Mouse (Mus musculus): Measurements from ENCODE around the gene Il1r1. TPM values are rescaled to one million over a fixed set of nuclear protein-coding genes. Genes with fewer than 3 reads are reported as not detected.
A peak's percentile ranks its signal among the peaks of the same experiment; 100 is the strongest.

The Il1r1 gene
- polyA plus RNA-seq, 1 experiment from 2014 or later = 9.3 TPM

- H3K27ac ChIP-seq = peak overlapping the region; percentile 35
- H3K9ac ChIP-seq = no peak overlapping the region
- no peak overlapping the region for H3K4me2 ChIP-seq
- H3K9me3 ChIP-seq = no peaks in the 10 kb centered on the region
- 53% methylated on average over 10 of the region's 10 CpGs for whole genome bisulfite sequencing
- H3K4me1 ChIP-seq = peaks cover 4% of the 10 kb centered on the region; the same call in 1 of the 2 replicates
- no peak overlapping the region for H3K4me3 ChIP-seq (replicated peaks)
- no peak for ATAC-seq (ENCODE audit: insufficient read depth, low FRiP score, low read depth)
- H3K27me3 ChIP-seq (replicated peaks) = no peaks in the 10 kb centered on the region
- H3K36me3 ChIP-seq = no peaks in the 10 kb centered on the region
Measured at GRCm38 (mm10) chr1:40275285-40276013, 50.6 kb downstream of the Il1r1 start.

GRCm38 (mm10) chr1:40277944-40278343 is 53.1 kb downstream of the Il1r1 start:
- H3K4me3 ChIP-seq (replicated peaks) = no peak overlapping the region
- H3K27me3 ChIP-seq (replicated peaks) = no peaks in the 10 kb centered on the region
- H3K36me3 ChIP-seq = no peaks in the 10 kb centered on the region
- no peaks in the 10 kb centered on the region for H3K9me3 ChIP-seq
- no peak overlapping the region for H3K4me2 ChIP-seq
- WGBS = 72% methylated on average over 4 of the region's 4 CpGs
- H3K4me1 ChIP-seq = peaks cover 4% of the 10 kb centered on the region; the same call in 1 of the 2 replicates
- H3K9ac ChIP-seq = no peak overlapping the region
- no peak for ATAC-seq (ENCODE audit: insufficient read depth, low FRiP score, low read depth)
- H3K27ac ChIP-seq = no peak overlapping the region

- Histone ChIP-seq H3K9me3 (no peaks in the 10 kb centered on the region), H3K4me1 (peaks cover 4% of the 10 kb centered on the region; the same call in 1 of the 2 replicates), H3K4me2 (no peak overlapping the region), H3K4me3 (replicated peaks) (no peak overlapping the region), H3K27me3 (replicated peaks) (no peaks in the 10 kb centered on the region), H3K36me3 (no peaks in the 10 kb centered on the region), H3K9ac (no peak overlapping the region), H3K27ac (peak overlapping the region; percentile 17)
- WGBS = 86% methylated on average over 2 of the region's 2 CpGs
- ATAC-seq (ENCODE audit: insufficient read depth, low FRiP score, low read depth) = no peak
Measured at GRCm38 (mm10) chr1:40278720-40279119, 53.8 kb downstream of the Il1r1 start.

- 61% methylated on average over 11 of the region's 11 CpGs for WGBS
- Histone ChIP-seq H3K4me2 (no peak overlapping the region), H3K27me3 (replicated peaks) (no peaks in the 10 kb centered on the region), H3K4me3 (replicated peaks) (no peak overlapping the region), H3K9me3 (no peaks in the 10 kb centered on the region), H3K27ac (peak overlapping the region; percentile 54), H3K36me3 (no peaks in the 10 kb centered on the region), H3K4me1 (peaks cover 4% of the 10 kb centered on the region; the same call in 1 of the 2 replicates), H3K9ac (no peak overlapping the region)
- peak; percentile 57; the same call in 1 of the 2 replicates for ATAC-seq (ENCODE audit: insufficient read depth, low FRiP score, low read depth)
Measured at GRCm38 (mm10) chr1:40279182-40279743, 54.4 kb downstream of the Il1r1 start.

- H3K9ac ChIP-seq = no peak overlapping the region
- no peaks in the 10 kb centered on the region for H3K4me1 ChIP-seq
- no peak overlapping the region for H3K4me2 ChIP-seq
- no peaks in the 10 kb centered on the region for H3K27me3 ChIP-seq (replicated peaks)
- no peaks in the 10 kb centered on the region for H3K36me3 ChIP-seq
- H3K4me3 ChIP-seq (replicated peaks) = no peak overlapping the region
- no peak overlapping the region for H3K27ac ChIP-seq
- H3K9me3 ChIP-seq = no peaks in the 10 kb centered on the region
- no peak for ATAC-seq (ENCODE audit: insufficient read depth, low FRiP score, low read depth)
- WGBS = 75% methylated on average over 4 of the region's 4 CpGs
Measured at GRCm38 (mm10) chr1:40281950-40282349, 57.1 kb downstream of the Il1r1 start.

- Histone ChIP-seq H3K4me3 (replicated peaks) (no peak overlapping the region), H3K9me3 (no peaks in the 10 kb centered on the region), H3K4me1 (no peaks in the 10 kb centered on the region), H3K36me3 (no peaks in the 10 kb centered on the region), H3K27ac (no peak overlapping the region), H3K4me2 (no peak overlapping the region), H3K27me3 (replicated peaks) (no peaks in the 10 kb centered on the region), H3K9ac (no peak overlapping the region)
- ATAC-seq (ENCODE audit: insufficient read depth, low FRiP score, low read depth) = no peak
- WGBS = 74% methylated on average over 3 of the region's 3 CpGs
Measured at GRCm38 (mm10) chr1:40282394-40282793, 57.5 kb downstream of the Il1r1 start.

- H3K9me3 ChIP-seq = no peaks in the 10 kb centered on the region
- no peak overlapping the region for H3K9ac ChIP-seq
- WGBS = 52% methylated on average over 5 of the region's 5 CpGs
- H3K4me2 ChIP-seq = no peak overlapping the region
- H3K36me3 ChIP-seq = no peaks in the 10 kb centered on the region
- no peak overlapping the region for H3K4me3 ChIP-seq (replicated peaks)
- no peak overlapping the region for H3K27ac ChIP-seq
- no peaks in the 10 kb centered on the region for H3K27me3 ChIP-seq (replicated peaks)
- H3K4me1 ChIP-seq = no peaks in the 10 kb centered on the region
- ATAC-seq (ENCODE audit: insufficient read depth, low FRiP score, low read depth) = no peak
Measured at GRCm38 (mm10) chr1:40283995-40284394, 59.1 kb downstream of the Il1r1 start.

GRCm38 (mm10) chr1:40290489-40291255 is 65.8 kb downstream of the Il1r1 start:
- Histone ChIP-seq H3K4me2 (no peak overlapping the region), H3K27me3 (replicated peaks) (no peaks in the 10 kb centered on the region), H3K4me1 (no peaks in the 10 kb centered on the region), H3K4me3 (replicated peaks) (no peak overlapping the region), H3K9me3 (no peaks in the 10 kb centered on the region), H3K9ac (no peak overlapping the region), H3K27ac (no peak overlapping the region), H3K36me3 (no peaks in the 10 kb centered on the region)
- 74% methylated on average over 12 of the region's 12 CpGs for WGBS
- ATAC-seq (ENCODE audit: insufficient read depth, low FRiP score, low read depth) = no peak

GRCm38 (mm10) chr1:40292231-40292630 is 67.4 kb downstream of the Il1r1 start:
- WGBS = 89% methylated on average over 2 of the region's 2 CpGs
- no peaks in the 10 kb centered on the region for H3K36me3 ChIP-seq
- no peaks in the 10 kb centered on the region for H3K27me3 ChIP-seq (replicated peaks)
- no peaks in the 10 kb centered on the region for H3K4me1 ChIP-seq
- H3K4me2 ChIP-seq = no peak overlapping the region
- no peak overlapping the region for H3K27ac ChIP-seq
- no peaks in the 10 kb centered on the region for H3K9me3 ChIP-seq
- no peak overlapping the region for H3K4me3 ChIP-seq (replicated peaks)
- no peak overlapping the region for H3K9ac ChIP-seq
- no peak for ATAC-seq (ENCODE audit: insufficient read depth, low FRiP score, low read depth)

- Histone ChIP-seq H3K27ac (no peak overlapping the region), H3K27me3 (replicated peaks) (no peaks in the 10 kb centered on the region), H3K9ac (no peak overlapping the region), H3K36me3 (no peaks in the 10 kb centered on the region), H3K9me3 (no peaks in the 10 kb centered on the region), H3K4me3 (replicated peaks) (no peak overlapping the region), H3K4me1 (no peaks in the 10 kb centered on the region), H3K4me2 (no peak overlapping the region)
- WGBS = 93% methylated on average over 7 of the region's 7 CpGs
- no peak for ATAC-seq (ENCODE audit: insufficient read depth, low FRiP score, low read depth)
Measured at GRCm38 (mm10) chr1:40293891-40294290, 69.0 kb downstream of the Il1r1 start.

GRCm38 (mm10) chr1:40294824-40295223 is 69.9 kb downstream of the Il1r1 start:
- no peaks in the 10 kb centered on the region for H3K27me3 ChIP-seq (replicated peaks)
- no peaks in the 10 kb centered on the region for H3K36me3 ChIP-seq
- ATAC-seq (ENCODE audit: insufficient read depth, low FRiP score, low read depth) = no peak
- H3K27ac ChIP-seq = no peak overlapping the region
- no peak overlapping the region for H3K9ac ChIP-seq
- no peak overlapping the region for H3K4me2 ChIP-seq
- no peaks in the 10 kb centered on the region for H3K9me3 ChIP-seq
- H3K4me1 ChIP-seq = no peaks in the 10 kb centered on the region
- H3K4me3 ChIP-seq (replicated peaks) = no peak overlapping the region
- WGBS = 84% methylated on average over 9 of the region's 9 CpGs

GRCm38 (mm10) chr1:40298053-40298452 is 73.2 kb downstream of the Il1r1 start:
- H3K4me3 ChIP-seq (replicated peaks) = no peak overlapping the region
- H3K27ac ChIP-seq = no peak overlapping the region
- 83% methylated on average over 2 of the region's 2 CpGs for WGBS
- H3K9ac ChIP-seq = no peak overlapping the region
- no peak for ATAC-seq (ENCODE audit: insufficient read depth, low FRiP score, low read depth)
- H3K9me3 ChIP-seq = no peaks in the 10 kb centered on the region
- no peaks in the 10 kb centered on the region for H3K4me1 ChIP-seq
- no peaks in the 10 kb centered on the region for H3K36me3 ChIP-seq
- H3K4me2 ChIP-seq = no peak overlapping the region
- no peaks in the 10 kb centered on the region for H3K27me3 ChIP-seq (replicated peaks)

Measured in stomach, embryonic 15.5 days (tissue).